Mouse (Mus musculus) thymus, adult 2 months (tissue): ENCODE data around the gene Efl1.

Experiments
- CTCF ChIP-seq: fragments of 200-500 bp; IDR thresholded peaks from 2 replicates; pipeline ENCODE4 v1.5.1; 2012; ENCODE audit warnings: mild to moderate bottlenecking, control low read depth, low read length, moderate library complexity, borderline replicate concordance; ENCODE audit not compliant: control insufficient read depth, poor library complexity, insufficient read depth; ENCODE audit errors: extremely low read depth
- POLR2A ChIP-seq: fragments of 200-500 bp; IDR thresholded peaks from 2 replicates; pipeline ENCODE4 v1.6.1; 2012; ENCODE audit warnings: mild to moderate bottlenecking, low read length, control low read depth, moderate library complexity; ENCODE audit not compliant: control insufficient read depth, poor library complexity, insufficient read depth; ENCODE audit errors: extremely low read depth

DNA sequence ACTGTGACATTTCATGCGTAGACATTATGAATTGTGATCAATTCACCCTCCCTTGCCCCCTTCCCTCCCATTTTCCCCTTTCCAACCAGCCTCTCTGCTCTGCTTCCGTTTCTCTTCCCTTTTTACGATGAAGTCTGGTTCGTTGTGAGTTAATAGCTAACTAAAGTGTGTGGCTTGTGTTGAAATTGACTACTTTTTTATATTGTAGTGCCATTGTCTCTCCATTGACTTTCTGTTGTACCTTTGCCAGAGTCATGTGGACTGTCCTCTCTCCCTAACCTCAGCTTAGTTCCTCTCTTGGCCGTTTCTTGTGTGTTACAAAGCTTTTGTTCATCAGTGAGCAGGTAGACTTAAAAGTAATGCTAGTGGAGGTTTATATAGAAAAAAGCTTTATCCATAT lies 27.6 kb downstream of the Efl1 start:
- no peak for TF ChIP-seq CTCF
- TF ChIP-seq POLR2A = no peak
